Mouse (Mus musculus): ENCODE measurements around the gene Kat14. TPM values are rescaled to one million over a fixed set of nuclear protein-coding genes. Genes with fewer than 3 reads are reported as not detected.

Kat14 gene
- polyA plus RNA-seq, 1 experiment = 14.7 TPM

- TF ChIP-seq GATA1 (IDR thresholded peaks at IDR 0.05; ENCODE audit: low read length) = no peak
These were observed 2.8 kb downstream of the Kat14 start for GRCm38 (mm10) chr2:144371566-144371965.

GRCm38 (mm10) chr2:144373063-144373462, 4.3 kb downstream of the Kat14 start:
- no peak for TF ChIP-seq GATA1 (IDR thresholded peaks at IDR 0.05; ENCODE audit: low read length)

GRCm38 (mm10) chr2:144375063-144375703, 6.4 kb downstream of the Kat14 start:
- no peak for TF ChIP-seq GATA1 (IDR thresholded peaks at IDR 0.05; ENCODE audit: low read length)

- no peak for TF ChIP-seq GATA1 (IDR thresholded peaks at IDR 0.05; ENCODE audit: low read length)
These were observed 12.5 kb downstream of the Kat14 start for GRCm38 (mm10) chr2:144381293-144381692.

GRCm38 (mm10) chr2:144381741-144382140, 13.0 kb downstream of the Kat14 start:
- no peak for TF ChIP-seq GATA1 (IDR thresholded peaks at IDR 0.05; ENCODE audit: low read length)

- no peak for TF ChIP-seq GATA1 (IDR thresholded peaks at IDR 0.05; ENCODE audit: low read length)
These were observed 13.9 kb downstream of the Kat14 start for GRCm38 (mm10) chr2:144382624-144383138.

GRCm38 (mm10) chr2:144386296-144386695, 17.5 kb downstream of the Kat14 start:
- TF ChIP-seq GATA1 (IDR thresholded peaks at IDR 0.05; ENCODE audit: low read length) = no peak

GRCm38 (mm10) chr2:144388416-144388815, 19.6 kb downstream of the Kat14 start:
- TF ChIP-seq GATA1 (IDR thresholded peaks at IDR 0.05; ENCODE audit: low read length) = no peak

- no peak for TF ChIP-seq GATA1 (IDR thresholded peaks at IDR 0.05; ENCODE audit: low read length)
These were observed 30.7 kb downstream of the Kat14 start for GRCm38 (mm10) chr2:144399531-144399930.

- TF ChIP-seq GATA1 (IDR thresholded peaks at IDR 0.05; ENCODE audit: low read length) = no peak
These were observed 31.9 kb downstream of the Kat14 start for GRCm38 (mm10) chr2:144400659-144401058.

GRCm38 (mm10) chr2:144409037-144409436, 40.3 kb downstream of the Kat14 start:
- no peak for TF ChIP-seq GATA1 (IDR thresholded peaks at IDR 0.05; ENCODE audit: low read length)

GRCm38 (mm10) chr2:144410603-144411002, 41.8 kb downstream of the Kat14 start:
- TF ChIP-seq GATA1 (IDR thresholded peaks at IDR 0.05; ENCODE audit: low read length) = no peak

- no peak for TF ChIP-seq GATA1 (IDR thresholded peaks at IDR 0.05; ENCODE audit: low read length)
These were observed 45.9 kb downstream of the Kat14 start for GRCm38 (mm10) chr2:144414646-144415045.

GRCm38 (mm10) chr2:144416859-144417258, 48.1 kb downstream of the Kat14 start:
- no peak for TF ChIP-seq GATA1 (IDR thresholded peaks at IDR 0.05; ENCODE audit: low read length)

- TF ChIP-seq GATA1 (IDR thresholded peaks at IDR 0.05; ENCODE audit: low read length) = no peak
These were observed 49.3 kb downstream of the Kat14 start for GRCm38 (mm10) chr2:144418062-144418461.

GRCm38 (mm10) chr2:144422094-144422675, 53.4 kb downstream of the Kat14 start:
- TF ChIP-seq GATA1 (IDR thresholded peaks at IDR 0.05; ENCODE audit: low read length) = no peak

GRCm38 (mm10) chr2:144425761-144426160, 57.0 kb downstream of the Kat14 start:
- no peak for TF ChIP-seq GATA1 (IDR thresholded peaks at IDR 0.05; ENCODE audit: low read length)
